Comparison of ENCODE assay signal across 27 mouse cellular contexts in genomic region chr2:178572301-178572700, GRCm38 (mm10).
DNase-seq lines count a peak whose midpoint lies in the region; ATAC-seq lines count a peak whose summit lies in the region.
"Had no signal": no experiment of that assay in that cellular context is flagged by ENCODE, and none has a peak within 500 bp of the region (broad histone marks: within the 10 kb centered on the region; RNA-seq: fewer than 3 reads in every experiment).

No protein-coding gene starts in this region.

- intact Hi-C loops in left cerebral cortex, postnatal 36 days (cut with DNase I) = loop anchor here (10.0 kb wide), 2 partner anchors 182 to 872 kb away; partner anchors contain the start of gene Cdh4

- H3K9ac ChIP-seq in embryonic facial prominence, embryonic 12.5 days = no peak overlapping the region
- H3K9ac ChIP-seq: embryonic facial prominence, embryonic 15.5 days; forebrain, postnatal 0 days; hindbrain, embryonic 13.5 days; intestine, embryonic 15.5 days had no signal

- no peak overlapping the region for H3K4me3 ChIP-seq in embryonic facial prominence, embryonic 12.5 days
- no peak overlapping the region for H3K4me3 ChIP-seq in embryonic facial prominence, embryonic 10.5 days
- H3K4me3 ChIP-seq: embryonic facial prominence, embryonic 15.5 days; gastrocnemius, adult 2 months; hindbrain, embryonic 10.5 days; hindbrain, embryonic 13.5 days; intestine, embryonic 15.5 days had no signal

- DNase-seq in embryonic facial prominence, embryonic 10.5 days (ENCODE audit: low spot score) = no peak
- DNase-seq in ovary, postnatal 36 days (ENCODE audit: low spot score) = peak; percentile 57
- DNase-seq in ovary, postnatal 14 days (ENCODE audit: low spot score) = no peak
- peak; percentile 56 for DNase-seq in adrenal gland, postnatal 14 days
- no peak for DNase-seq in left cerebral cortex, postnatal 36 days (ENCODE audit: low spot score in 2 of 2)
- DNase-seq in left cerebral cortex, adult 11 months (ENCODE audit: low spot score) = no peak
- DNase-seq: B cell, adult 2 months; cerebellum, adult 11-12 months; cerebellum, adult 8-10 months; cerebellum, postnatal 10 days; cerebellum, postnatal 36 days; embryo, embryonic 11 days; forebrain, postnatal 0 days; gastrocnemius, adult 2 months; gastrocnemius, postnatal 14 days; heart, adult 11 months; heart, postnatal 36 days had no signal

- no peaks in the 10 kb centered on the region for H3K9me3 ChIP-seq in embryonic facial prominence, embryonic 12.5 days
- no peaks in the 10 kb centered on the region for H3K9me3 ChIP-seq in embryonic facial prominence, embryonic 10.5 days
- H3K9me3 ChIP-seq: embryonic facial prominence, embryonic 15.5 days; hindbrain, embryonic 10.5 days; hindbrain, embryonic 13.5 days; intestine, embryonic 15.5 days had no signal

- peaks cover 5% of the 10 kb centered on the region; the same call in 1 of the 2 replicates for H3K4me1 ChIP-seq in embryonic facial prominence, embryonic 12.5 days
- H3K4me1 ChIP-seq in embryonic facial prominence, embryonic 10.5 days = peaks cover 8% of the 10 kb centered on the region; the same call in 1 of the 2 replicates
- H3K4me1 ChIP-seq: intestine, embryonic 15.5 days had no signal

- no peaks in the 10 kb centered on the region; the same call in 1 of the 2 replicates for H3K27me3 ChIP-seq in embryonic facial prominence, embryonic 12.5 days
- H3K27me3 ChIP-seq in embryonic facial prominence, embryonic 10.5 days (replicated peaks; ENCODE audit: low read depth, poor library complexity, severe bottlenecking) = no peaks in the 10 kb centered on the region
- H3K27me3 ChIP-seq: intestine, embryonic 15.5 days; Patski had no signal

- 73% methylated on average over 5 of the region's 5 CpGs for WGBS in embryonic facial prominence, embryonic 12.5 days
- WGBS in embryonic facial prominence, embryonic 10.5 days = 79% methylated on average over 5 of the region's 5 CpGs

- no peaks in the 10 kb centered on the region for H3K36me3 ChIP-seq in embryonic facial prominence, embryonic 12.5 days
- H3K36me3 ChIP-seq in embryonic facial prominence, embryonic 10.5 days (replicated peaks) = no peaks in the 10 kb centered on the region
- H3K36me3 ChIP-seq: embryonic facial prominence, embryonic 15.5 days; G1E; hindbrain, embryonic 10.5 days; hindbrain, embryonic 13.5 days; intestine, embryonic 15.5 days had no signal

- 0 out of 2 replicates have a peak, but pooled peaks have one; percentile 16 for ATAC-seq in embryonic facial prominence, embryonic 12.5 days (ENCODE audit: insufficient number of reproducible peaks, insufficient read depth, low FRiP score, low TSS enrichment)
- ATAC-seq: forebrain, embryonic 14.5 days; forebrain, postnatal 0 days; hindbrain, embryonic 16.5 days; intestine, embryonic 15.5 days; Patski had no signal

- H3K4me2 ChIP-seq in embryonic facial prominence, embryonic 12.5 days (replicated peaks) = no peak overlapping the region
- H3K4me2 ChIP-seq: embryonic facial prominence, embryonic 15.5 days; heart, embryonic 11.5 days; hindbrain, embryonic 13.5 days; intestine, embryonic 15.5 days had no signal

- no peak overlapping the region for H3K27ac ChIP-seq in embryonic facial prominence, embryonic 12.5 days
- no peak overlapping the region for H3K27ac ChIP-seq in embryonic facial prominence, embryonic 10.5 days (replicated peaks)
- H3K27ac ChIP-seq: embryonic facial prominence, embryonic 15.5 days; gastrocnemius, adult 2 months; hindbrain, embryonic 13.5 days; intestine, embryonic 15.5 days had no signal

Comparison
In these comparisons a context has a peak if more than half of its experiments do, and no peak if none do; other contexts are left out.
1. DNase-seq: peak in ovary, postnatal 36 days (single experiment) and adrenal gland, postnatal 14 days (single experiment); none in embryonic facial prominence, embryonic 10.5 days (single experiment), ovary, postnatal 14 days (single experiment), left cerebral cortex, postnatal 36 days (0 of 2) and left cerebral cortex, adult 11 months (single experiment).